Mouse (Mus musculus) cerebellum, postnatal 36 days (tissue): ENCODE measurements around the gene Spp1.

Experiments used
- DNase-seq, 2 experiments: peaks; one replicate each; pipeline ENCODE4 v3.0.0; 2021 to 2022; ENCODE audit warnings: mixed read lengths in 2 of 2

Gene Spp1

DNA sequence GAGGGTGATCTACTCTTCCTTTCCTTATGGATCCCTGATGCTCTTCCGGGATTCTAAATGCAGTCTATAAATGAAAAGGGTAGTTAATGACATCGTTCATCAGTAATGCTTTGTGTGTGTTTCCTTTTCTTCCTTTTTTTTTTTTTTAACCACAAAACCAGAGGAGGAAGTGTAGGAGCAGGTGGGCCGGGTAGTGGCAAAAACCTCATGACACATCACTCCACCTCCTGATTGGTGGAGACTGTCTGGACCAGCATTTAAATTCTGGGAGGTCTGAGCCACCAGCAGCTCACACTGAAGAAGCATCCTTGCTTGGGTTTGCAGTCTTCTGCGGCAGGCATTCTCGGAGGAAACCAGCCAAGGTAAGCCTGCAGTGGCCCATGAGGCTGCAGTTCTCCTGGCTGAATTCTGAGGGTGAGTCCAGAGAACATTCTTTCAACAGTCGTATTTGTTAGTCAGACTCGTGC lies at the start of gene Spp1:
TSS of gene Spp1 (plus strand) at position 284 of the 467 bp plus-strand sequence.
- no peak for DNase-seq

DNA sequence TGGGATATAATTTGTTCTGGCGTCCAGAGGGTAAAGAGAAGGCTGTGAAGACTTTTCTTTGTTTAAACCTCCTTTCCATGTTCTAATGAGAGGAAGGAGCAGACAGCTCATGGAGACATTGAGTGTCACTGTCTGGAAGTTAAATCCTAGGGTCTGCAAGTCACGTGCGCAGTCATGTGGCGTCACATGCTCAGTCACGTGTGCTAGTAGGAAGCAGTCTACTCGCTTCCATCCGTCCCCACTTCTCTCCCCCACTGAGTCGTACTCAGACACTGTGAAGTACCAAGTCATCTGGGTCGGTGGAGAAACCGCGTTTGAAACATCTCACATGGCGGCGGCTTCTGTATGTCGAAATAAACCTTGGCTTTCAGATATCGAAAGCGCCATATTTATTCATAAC lies 49.4 kb upstream of the Spp1 start:
- no peak for DNase-seq

DNA sequence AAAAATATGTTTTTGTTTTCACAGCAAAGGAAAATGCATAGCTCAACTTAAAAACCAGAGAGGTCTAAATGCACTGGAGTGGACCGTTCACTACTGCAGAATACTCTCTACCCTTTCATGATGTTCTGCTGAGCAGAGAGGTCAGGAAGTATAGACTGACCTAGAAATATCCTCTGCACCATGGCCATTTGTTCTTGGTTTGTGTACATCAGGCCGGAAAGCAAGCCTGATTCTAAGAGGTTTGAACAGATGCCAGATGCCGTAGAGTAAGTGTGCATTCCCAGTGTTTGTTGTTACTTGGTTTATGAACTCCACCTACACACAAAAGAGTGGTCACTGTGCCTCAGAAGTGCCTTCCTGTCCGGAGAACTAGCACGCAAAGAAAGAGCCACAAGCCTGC lies 48.0 kb upstream of the Spp1 start:
- no peak for DNase-seq

DNA sequence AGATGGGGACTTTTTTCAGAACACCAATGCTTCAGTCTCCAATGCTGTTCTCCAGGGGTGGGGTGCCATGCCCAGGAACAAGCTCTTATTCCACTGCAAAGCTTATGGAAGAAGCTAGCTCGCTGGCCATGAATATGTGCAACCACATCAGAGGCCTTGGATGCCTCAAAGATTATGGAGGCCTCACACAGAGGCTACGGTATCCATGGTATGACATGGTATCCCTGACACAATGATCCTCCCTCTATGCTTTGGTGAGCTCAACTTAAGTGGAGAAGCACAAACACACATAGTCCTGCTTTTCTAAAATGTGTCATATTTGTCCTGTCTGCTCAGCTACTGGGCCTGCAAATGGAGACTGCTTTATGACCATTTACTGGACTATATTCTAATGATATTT lies 44.0 kb upstream of the Spp1 start:
- DNase-seq = no peak

DNA sequence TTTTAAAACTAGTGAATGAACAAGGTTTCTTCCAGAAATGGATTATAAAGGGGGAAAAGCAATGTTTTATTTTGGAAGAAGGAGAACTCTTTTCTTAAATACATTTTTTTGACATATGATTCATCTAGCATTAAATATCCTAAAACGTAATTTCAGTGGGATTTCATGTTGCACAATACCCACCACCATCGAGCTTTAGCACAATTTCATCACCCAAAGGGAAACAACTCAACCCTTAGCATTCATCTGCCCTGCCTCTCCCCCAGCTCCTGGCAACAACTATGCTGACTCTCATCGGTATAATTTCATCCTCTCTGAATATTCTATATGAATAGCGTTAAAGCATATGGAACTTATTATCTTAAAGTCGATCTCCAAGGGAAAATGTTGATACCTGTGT lies 42.1 kb upstream of the Spp1 start:
- DNase-seq = no peak

DNA sequence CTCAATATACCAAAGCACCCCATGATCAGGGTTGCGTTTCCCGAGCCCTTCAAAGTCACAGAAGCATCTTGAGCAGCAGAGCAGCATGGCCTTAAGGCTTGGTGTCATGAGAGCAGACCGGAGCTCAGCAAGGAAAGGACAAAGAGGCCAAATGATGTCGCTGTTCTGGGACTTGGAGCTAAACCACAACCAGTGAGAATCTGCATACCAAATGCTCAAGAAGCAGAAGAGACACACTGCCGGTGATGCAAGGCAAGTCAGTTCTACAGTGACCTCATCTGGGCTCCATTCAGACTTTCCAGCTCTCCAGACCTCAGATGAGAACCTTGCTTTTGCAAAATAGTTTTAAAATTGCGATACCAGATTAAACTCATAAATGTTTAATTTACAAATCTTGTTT lies 38.6 kb upstream of the Spp1 start:
- no peak for DNase-seq

DNA sequence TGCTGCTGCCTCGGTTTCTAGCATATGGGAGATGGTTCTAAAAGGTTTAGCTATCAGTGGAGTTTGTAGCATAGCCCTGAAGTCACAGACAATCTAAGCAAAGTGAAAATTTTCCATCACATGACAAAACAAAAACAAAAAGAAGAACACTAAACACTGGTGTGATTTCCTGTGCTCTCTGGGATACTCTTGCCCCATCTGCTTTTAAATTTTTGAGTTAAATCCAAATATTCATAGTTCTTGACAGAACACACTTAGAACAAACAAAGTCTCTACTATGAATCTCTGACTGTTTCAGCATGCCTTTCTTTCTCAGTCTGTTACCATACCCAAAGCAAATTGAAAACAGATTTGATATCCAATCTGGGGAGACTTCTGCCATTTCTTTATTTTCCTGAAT lies 36.9 kb upstream of the Spp1 start:
- no peak for DNase-seq

DNA sequence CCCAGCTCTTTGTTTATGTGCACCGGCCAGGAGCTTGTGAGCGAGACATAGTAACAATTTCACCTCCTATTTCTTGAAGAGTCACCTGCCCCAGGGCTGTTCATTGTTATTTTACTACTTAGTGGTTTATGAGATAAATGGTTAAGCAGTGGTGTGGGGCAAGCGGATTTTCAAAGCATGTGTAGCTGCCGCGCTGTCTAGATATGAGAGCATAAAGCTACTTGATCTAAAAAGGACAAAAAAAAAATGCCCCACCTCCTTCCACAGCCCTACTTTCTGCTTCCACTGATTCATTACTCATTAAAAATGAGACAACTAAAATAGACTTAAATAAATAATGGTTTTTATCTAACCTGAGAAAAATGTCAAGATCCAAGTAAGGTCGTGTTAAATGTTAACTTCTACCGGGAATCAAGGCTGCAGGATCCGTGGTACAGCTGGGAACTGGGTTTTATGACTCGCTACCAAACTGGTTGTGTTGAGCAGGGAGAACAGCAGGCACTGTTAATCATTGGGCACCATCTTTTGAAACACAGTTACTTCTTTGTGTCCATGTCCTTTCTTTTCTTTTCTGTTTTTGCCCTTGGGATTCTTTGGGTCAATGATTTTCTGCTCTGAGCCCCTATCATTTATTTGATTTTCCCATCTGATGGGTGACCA lies 35.5 kb upstream of the Spp1 start:
- DNase-seq = no peak

DNA sequence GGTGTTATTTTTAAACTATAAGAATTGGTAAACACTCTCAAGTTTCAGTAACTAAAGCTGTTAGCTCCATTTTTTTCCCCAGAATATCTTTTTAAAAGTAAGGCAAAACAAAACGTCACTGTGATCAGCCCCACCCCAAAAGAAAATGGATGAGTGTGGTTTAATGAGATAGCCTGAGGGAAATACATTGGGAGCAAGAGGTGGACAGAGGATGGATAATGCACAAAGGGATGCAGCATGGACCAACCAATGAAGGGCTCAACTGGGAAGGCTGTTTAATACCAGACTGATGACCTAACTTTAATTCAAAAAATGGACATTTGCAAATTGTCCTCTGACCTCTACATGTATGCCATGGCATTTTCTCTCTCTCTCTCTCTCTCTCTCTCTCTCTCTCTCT lies 34.9 kb upstream of the Spp1 start:
- DNase-seq = no peak

DNA sequence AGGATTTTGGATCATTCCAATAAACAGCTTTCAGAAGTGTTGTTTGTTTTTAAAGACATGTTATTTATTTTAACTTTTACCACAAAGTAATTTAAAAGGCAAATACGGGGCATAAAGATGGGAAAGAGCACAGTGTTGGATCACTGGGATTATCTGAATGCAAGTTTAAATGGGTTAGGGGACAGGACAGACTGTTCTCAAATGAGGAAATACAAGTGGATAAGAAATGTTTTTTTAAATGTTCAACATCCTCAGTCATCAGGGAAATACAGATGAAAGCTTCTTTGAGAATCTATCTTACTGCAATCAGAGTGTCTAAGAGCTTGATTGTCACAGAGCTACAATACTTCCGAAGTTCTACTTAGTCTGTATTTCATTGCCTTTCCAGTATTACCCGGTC lies 32.3 kb upstream of the Spp1 start:
- no peak for DNase-seq

DNA sequence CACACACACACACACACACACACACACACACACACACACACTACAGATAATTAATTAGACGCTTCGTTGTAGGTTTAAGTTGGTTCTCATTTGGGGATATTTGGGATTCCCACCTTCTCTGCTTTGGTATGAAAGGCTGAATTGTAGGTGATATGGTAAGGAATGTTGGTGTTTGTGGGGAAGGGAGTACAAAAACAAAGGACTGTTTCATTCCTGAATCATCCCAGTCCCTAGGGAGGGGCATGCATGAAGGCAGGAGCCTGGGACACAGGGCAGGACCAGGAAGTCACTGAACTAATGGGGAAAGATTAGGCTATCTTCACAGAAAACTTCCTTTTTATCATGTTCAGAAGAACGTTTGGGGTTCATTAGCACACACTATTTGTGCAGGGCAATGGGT lies 31.6 kb upstream of the Spp1 start:
- no peak for DNase-seq

DNA sequence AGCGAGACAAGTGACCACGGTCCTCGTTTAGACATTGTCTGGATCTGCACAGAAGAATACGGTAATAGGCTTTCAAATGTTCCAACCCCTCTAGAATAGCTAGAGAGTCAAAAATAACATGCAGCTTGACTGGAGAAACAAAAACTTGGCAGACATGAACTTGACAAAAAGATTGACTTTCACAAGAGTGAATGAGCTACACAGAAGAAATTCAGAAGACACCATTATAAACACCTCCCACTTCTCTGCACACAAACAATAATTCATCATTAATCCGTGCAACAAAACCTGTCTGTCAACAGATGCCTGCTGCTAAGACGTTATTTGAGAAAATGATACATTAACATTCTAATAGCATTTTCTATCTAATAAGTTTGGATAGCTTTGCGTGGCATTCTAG lies 30.4 kb upstream of the Spp1 start:
- no peak for DNase-seq

DNA sequence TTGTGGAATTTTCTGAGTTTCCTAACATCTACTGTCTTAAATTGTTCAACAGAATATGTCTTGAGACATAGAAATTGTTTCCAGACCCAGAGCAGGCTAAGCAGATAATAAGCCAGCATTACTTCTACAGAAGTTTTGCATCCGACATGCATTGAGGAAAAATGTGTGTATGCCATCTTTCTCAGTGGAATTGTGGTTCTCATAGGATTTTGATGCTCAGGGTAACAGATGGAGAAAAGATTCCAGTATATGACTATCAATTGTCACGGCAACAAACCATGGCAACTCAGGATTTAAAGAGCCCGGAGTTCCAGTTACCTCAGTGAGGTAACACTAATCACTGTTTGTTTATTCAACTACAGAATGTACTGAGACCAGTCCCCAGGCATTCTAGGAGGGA lies 29.9 kb upstream of the Spp1 start:
- no peak for DNase-seq

DNA sequence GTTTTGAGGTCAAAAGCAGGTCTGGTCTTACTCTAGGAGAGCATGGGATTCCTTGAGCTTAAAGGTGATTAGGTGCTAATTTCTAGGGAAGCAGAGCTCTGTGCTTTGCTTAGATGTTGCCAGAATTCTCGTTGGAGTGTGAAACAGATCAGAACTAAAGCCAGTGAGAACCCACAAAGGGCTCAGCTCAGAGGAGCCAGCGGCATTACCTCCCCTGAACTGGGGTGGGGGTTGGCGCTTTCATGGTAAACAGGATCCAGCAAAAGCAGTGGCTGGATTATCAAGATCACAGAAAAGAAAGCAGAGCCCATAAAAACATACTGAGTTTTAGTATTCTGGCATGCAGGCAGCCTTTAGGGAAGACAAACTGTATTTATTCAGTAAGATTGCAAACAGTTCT lies 28.2 kb upstream of the Spp1 start:
- no peak for DNase-seq

DNA sequence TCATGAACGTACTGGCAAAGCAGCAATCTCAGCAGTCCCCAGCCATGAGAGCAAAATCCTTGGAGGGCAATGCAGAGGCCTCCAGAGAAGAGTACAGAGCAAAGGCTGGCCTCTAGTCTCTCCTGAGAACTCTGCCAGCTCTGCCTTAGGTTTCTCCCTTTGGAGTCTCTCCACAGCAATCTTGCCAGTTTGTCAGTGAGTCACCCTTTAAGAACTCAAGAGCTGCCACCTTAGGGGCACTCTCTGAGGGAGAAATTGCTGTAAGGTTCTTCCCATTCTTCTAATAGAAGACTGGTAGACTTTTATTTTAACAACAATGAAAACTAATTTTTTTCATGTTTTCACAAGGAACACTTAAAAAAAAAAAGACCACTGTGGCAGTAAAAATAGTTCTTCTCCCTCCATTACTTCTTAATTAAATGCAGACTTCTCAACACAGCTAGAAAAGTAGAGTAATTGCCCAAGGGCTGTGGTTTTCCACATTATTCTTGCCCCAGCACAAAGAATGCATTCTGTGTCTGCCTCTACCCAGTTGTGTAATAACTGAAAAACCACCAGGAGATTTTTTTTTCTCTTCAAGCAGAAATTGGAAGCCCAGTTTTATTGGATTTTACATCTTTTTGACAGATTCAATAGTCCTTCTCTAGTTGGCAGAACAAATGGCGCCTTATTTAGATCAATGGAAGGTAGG lies 27.2 kb upstream of the Spp1 start:
- DNase-seq = no peak

DNA sequence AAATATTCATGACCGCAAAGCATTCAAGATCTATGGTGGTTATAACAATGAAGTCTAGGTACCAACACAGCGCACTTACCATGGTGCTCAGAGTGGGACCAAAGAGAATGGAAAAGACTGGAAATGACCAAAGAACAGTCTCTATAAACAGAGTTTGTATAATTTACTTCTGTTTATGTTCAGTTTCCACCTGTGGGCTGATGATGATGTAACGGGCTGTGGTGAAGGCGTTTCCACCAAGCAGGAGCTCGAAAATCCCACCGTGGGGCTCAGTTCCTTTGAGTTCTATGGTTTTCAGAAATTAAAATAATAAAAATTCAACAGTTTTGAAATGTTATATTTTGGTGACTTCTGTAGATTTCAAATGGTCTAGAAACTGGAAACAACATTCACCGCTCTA lies 26.4 kb upstream of the Spp1 start:
- DNase-seq = no peak

DNA sequence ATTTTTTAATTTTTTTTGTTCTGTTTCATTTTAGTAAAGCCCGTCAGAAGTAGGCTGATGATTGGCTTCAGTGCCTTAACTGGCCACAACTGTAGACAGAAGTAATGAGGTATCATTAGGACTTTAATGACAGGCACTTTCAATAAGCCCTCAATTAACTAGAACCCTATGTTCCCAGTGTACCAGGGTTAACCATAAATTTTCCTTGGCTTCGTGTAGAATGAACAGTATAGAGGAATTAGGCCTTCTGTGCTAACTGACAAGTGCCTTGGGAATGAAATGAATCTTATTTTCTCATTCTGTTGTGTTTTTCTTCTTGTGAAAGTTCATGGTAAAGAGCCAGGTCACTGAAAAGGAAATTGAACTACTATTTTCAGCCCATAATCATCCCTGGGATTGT lies 18.9 kb upstream of the Spp1 start:
- no peak for DNase-seq

DNA sequence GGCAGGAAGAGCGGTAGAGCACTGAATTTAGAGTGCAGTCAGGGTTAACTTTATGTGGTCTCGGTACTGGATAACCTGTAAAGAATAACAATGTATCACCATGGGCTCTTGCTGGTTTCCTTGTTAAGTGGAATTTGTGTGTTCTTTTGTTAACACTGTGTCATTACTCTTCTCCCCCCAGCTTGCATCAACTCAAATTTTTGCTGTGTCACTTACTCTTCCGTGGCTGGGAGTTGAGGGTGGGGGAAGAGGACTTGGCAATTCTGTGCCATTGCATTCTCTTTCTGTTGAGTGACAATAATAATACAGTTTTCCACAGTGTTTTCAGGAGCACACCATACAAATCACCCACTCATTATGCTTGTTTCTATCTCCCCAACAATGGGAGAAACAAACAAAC lies 17.9 kb upstream of the Spp1 start:
- DNase-seq = no peak

DNA sequence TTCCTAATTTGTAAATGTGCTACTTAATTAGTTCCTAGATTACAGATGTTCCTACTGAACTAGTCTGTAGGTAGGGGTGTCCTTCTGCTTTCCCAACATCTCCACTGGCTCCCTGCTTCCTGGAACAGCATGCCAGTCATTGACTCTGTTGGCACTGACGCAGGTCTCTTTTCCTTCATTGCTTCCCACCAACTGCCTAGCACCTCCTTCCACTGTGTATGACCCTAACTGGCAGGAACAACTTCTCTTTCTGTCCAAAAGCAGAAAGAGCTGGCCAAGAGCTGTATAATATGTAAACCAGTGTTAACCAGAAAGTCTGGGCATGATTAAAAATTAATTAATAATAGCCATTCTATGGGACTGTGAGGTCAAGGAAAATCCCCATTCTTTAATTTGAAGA lies 17.2 kb upstream of the Spp1 start:
- DNase-seq = no peak

DNA sequence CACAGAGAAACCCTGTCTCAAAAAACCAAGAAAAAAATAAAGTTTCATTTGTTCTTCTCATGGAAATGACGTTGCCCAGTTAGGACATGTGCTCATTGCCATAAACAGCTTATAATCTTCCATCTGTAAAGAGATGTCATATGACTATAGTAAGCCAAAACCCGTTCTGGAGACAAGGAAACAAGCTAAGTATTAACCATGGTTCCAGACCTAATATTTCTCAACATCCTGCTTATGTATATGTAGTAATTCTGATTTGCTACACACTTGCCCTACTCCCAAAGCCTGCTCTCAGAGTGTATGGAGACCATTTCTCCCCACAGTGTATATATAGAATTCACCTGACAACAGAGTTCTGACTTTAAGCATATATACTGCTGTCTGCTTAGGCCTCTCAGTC lies 12.9 kb upstream of the Spp1 start:
- no peak for DNase-seq

DNA sequence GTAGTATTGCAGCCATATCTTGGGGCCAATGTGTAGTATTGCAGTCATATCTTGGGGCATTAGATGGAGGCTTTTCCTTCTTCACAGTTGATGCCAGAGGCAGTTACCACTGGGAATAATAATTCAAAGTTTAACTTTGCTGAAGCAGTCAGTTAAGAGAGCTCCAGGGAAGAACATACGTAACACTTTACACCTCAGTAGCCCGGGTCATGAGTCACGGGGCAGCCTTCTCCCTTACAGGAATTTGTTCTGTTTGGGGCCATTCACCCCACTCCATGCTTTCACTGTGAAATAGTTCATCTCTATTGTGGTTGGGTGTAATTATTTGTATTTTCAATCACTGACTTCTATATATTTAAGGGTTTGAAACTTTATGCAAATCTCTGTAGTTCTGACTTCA lies 11.1 kb upstream of the Spp1 start:
- DNase-seq = no peak

DNA sequence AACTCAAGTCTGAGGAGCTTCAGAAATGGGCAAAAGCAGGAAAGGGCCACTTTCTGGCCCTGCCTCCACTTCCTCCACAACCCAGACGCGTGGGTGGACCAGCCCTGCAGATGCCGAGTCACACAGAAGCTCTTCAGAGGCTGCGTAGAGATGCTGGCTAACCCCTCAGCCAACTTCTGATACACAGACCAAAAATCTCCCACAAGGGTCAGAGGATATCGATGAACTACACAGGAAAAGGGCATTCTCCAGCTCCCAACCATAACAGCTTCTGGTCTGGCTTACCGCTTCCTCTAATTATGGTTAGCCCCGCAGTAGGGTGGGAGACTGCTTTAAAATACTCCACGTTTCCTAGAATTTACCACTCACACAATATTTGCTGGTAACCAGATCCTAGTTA lies 9.0 kb upstream of the Spp1 start:
- no peak for DNase-seq

DNA sequence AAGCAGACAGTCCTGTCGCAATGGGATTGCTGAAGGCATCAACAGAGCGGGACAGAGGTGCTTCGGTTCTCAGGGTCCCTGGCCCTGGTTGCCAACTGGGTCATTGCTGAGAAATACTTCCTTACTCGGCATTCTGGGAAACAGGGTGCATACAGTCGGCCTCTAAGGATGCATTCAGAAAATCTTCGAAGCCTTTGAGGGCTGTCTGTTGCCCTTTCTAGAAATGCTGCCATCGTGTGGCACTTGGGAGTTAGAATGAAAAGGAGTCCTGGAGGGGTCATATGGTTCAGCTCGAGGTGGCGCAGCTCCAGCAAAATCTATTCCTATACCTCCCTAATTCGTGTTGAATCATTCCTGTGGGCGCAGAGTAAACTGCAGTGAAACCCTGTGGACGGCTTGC lies 2.0 kb upstream of the Spp1 start:
- no peak for DNase-seq

DNA sequence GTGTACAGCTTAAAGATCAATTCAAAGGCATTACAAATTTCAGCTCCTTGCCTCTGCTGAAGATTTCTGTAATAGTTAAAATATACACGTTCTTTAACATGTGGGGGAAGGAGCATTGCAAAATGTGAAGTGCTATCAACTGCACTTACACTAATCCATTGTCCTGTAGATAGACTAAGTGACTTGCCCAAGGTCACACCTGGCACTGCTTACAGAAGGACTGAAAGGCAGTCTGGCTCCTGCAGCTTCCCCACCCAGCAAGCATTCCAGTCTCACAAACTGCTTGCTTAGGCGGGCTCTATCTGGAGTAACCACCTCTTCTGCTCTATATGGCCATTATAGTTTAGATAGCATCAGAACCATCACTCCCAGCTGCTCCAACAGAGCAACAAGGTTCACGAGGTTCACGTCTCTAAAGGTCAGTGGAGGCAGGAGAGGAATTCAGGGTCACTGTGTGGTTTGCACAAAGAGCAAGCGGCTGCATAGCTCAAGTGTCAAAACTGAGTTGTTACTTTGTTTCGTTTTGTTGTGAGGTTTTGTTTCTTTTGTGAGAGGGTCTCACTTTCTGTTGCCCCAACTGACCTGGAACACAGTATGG lies 851 bp upstream of the Spp1 start:
- DNase-seq = no peak
